Mouse (Mus musculus): ENCODE data around the gene Vopp1. TPM values are rescaled to one million over a fixed set of nuclear protein-coding genes. Genes with fewer than 3 reads are reported as not detected.
"Not testable (repeated sequence)": the region's sequence is repeated elsewhere in the genome, so short reads cannot be mapped to it uniquely, and the experiment has no call there.

The Vopp1 gene
- 16.2 and 18.4 TPM in 2 replicates for polyA plus RNA-seq (2012; rRNA removed)

- under 1% methylated on average over 87 of the region's 87 CpGs for WGBS
- H3K36me3 ChIP-seq (ENCODE audit: control insufficient read depth, insufficient read depth, low read length) = no peaks in the 10 kb centered on the region
- TF ChIP-seq CTCF (IDR thresholded peaks at IDR 0.05; ENCODE audit: borderline replicate concordance, control insufficient read depth, extremely low read depth, insufficient read depth, low read length, poor library complexity) (no peak; the same call in 1 of the 2 replicates), POLR2A (IDR thresholded peaks at IDR 0.05; ENCODE audit: control insufficient read depth, extremely low read depth, insufficient read depth, low read length, poor library complexity) (peak; percentile 66; the same call in 1 of the 2 replicates)
- peak within 1 kb of the TSS; percentile 92 for H3K4me3 ChIP-seq (ENCODE audit: control insufficient read depth, insufficient read depth, low read length)
- H3K4me1 ChIP-seq (replicated peaks; ENCODE audit: control insufficient read depth, insufficient read depth, low read length) = peaks cover 3% of the 10 kb centered on the region
- H3K27me3 ChIP-seq (ENCODE audit: control insufficient read depth, insufficient read depth, low read length) = no peaks in the 10 kb centered on the region
- peak; percentile 68 for DNase-seq
- H3K27ac ChIP-seq (ENCODE audit: control insufficient read depth, insufficient read depth, low read length) = peak within 1 kb of the TSS; percentile 30
Observed at GRCm38 (mm10) chr6:57824422-57825258, at the start of gene Vopp1. Gene Vopp1, minus strand, starts transcription at chr6:57825159.

- Histone ChIP-seq H3K4me1 (replicated peaks; ENCODE audit: control insufficient read depth, insufficient read depth, low read length) (no peaks in the 10 kb centered on the region), H3K36me3 (ENCODE audit: control insufficient read depth, insufficient read depth, low read length) (no peaks in the 10 kb centered on the region), H3K4me3 (ENCODE audit: control insufficient read depth, insufficient read depth, low read length) (no peak overlapping the region), H3K27ac (ENCODE audit: control insufficient read depth, insufficient read depth, low read length) (no peak overlapping the region), H3K27me3 (ENCODE audit: control insufficient read depth, insufficient read depth, low read length) (no peaks in the 10 kb centered on the region)
- peak; percentile 19 for DNase-seq
- no peak for TF ChIP-seq POLR2A (IDR thresholded peaks at IDR 0.05; ENCODE audit: control insufficient read depth, extremely low read depth, insufficient read depth, low read length, poor library complexity)
- TF ChIP-seq CTCF (IDR thresholded peaks at IDR 0.05; ENCODE audit: borderline replicate concordance, control insufficient read depth, extremely low read depth, insufficient read depth, low read length, poor library complexity) = no peak
- 48% methylated on average over 6 of the region's 6 CpGs for WGBS
Observed at GRCm38 (mm10) chr6:57859043-57860042, 34.4 kb upstream of the Vopp1 start.

DNA sequence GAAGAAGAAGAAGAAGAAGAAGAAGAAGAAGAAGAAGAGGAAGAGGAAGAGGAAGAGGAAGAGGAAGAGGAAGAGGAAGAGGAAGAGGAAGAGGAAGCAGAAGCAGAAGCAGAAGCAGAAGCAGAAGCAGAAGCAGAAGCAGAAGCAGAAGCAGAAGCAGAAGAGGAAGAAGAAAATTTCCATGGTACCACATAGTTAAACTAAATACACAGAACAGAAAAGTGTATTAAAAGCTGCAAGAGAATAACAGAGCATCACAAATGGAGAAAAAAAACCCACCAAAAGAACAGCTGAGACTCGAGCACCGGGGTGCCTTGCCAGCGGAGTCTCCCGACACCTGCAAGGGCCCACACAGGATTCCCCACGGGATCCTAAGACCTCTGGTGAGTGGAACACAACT lies 26.2 kb upstream of the Vopp1 start:
- not testable (repeated sequence) for H3K36me3 ChIP-seq (ENCODE audit: control insufficient read depth, insufficient read depth, low read length); H3K4me1 ChIP-seq (replicated peaks; ENCODE audit: control insufficient read depth, insufficient read depth, low read length); H3K27ac ChIP-seq (ENCODE audit: control insufficient read depth, insufficient read depth, low read length); H3K27me3 ChIP-seq (ENCODE audit: control insufficient read depth, insufficient read depth, low read length); DNase-seq; H3K4me3 ChIP-seq (ENCODE audit: control insufficient read depth, insufficient read depth, low read length)
- 96% methylated on average over 5 of the region's 5 CpGs for WGBS

DNA sequence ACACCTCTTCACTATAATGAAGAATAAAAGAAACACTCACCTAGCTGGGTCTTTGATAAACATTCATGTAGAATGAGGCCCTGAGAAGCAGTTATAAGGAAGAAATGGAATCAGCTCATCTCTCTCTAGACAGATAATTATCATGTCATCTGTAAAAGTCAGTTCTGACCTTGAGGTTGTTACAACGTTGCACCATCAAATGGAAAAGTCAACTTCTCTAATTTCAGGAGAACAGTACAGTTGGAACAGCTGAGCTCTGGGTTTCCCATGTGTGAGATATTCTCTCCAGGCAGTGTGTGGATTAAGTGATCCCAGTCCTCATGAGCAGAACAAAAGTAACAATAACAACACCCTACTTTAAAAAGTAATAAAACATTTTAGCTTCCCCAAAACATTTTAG lies 25.3 kb upstream of the Vopp1 start, which contains the start of gene Vmn1r21:
Gene Vmn1r21 (minus strand): TSS at position 58 of the 400 bp plus-strand sequence.
- Histone ChIP-seq H3K4me1 (replicated peaks; ENCODE audit: control insufficient read depth, insufficient read depth, low read length) (no peaks in the 10 kb centered on the region), H3K27me3 (ENCODE audit: control insufficient read depth, insufficient read depth, low read length) (no peaks in the 10 kb centered on the region), H3K36me3 (ENCODE audit: control insufficient read depth, insufficient read depth, low read length) (no peaks in the 10 kb centered on the region), H3K4me3 (ENCODE audit: control insufficient read depth, insufficient read depth, low read length) (no peak within 1 kb of the TSS), H3K27ac (ENCODE audit: control insufficient read depth, insufficient read depth, low read length) (no peak within 1 kb of the TSS)
- DNase-seq = no peak
- TF ChIP-seq POLR2A (IDR thresholded peaks at IDR 0.05; ENCODE audit: control insufficient read depth, extremely low read depth, insufficient read depth, low read length, poor library complexity) = no peak
- TF ChIP-seq CTCF (IDR thresholded peaks at IDR 0.05; ENCODE audit: borderline replicate concordance, control insufficient read depth, extremely low read depth, insufficient read depth, low read length, poor library complexity) = no peak
- 79% methylated on average over 1 of the region's 1 CpGs for WGBS

DNA sequence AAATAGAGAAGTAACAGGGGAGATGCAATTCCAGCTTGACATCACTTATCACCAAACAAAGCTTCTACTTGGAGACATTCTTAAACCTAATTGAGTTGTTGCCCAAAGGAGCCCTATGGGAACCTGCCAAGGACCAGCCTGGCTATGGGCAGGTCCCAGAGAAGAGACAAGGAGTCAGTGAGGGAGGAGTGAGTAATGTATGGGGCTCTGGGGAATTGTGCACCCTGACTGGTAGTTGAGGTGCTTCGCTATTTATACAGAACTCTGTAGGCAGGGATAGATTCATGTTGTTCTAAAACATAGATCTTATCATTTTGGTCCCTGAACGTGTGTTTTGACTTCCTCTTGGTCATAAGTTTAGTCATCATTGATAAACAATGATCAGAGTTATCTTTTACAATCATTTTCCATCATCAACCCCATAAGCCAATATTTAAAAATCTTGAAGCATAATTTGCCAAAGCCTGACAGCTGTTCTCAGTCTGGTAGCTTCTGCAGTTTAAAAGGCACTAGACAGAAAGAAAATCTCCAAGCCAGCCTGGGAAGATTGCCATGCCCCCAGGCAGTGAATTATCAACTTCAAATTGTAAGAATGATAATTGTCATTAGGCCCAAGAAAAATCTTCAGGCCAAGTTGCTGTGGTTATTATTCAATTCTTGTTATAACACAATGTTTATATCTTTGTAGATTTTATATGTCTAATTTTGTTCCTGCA lies 14.9 kb upstream of the Vopp1 start:
- 67% methylated on average over 2 of the region's 2 CpGs for WGBS
- no peak overlapping the region for H3K27ac ChIP-seq (ENCODE audit: control insufficient read depth, insufficient read depth, low read length)
- H3K4me3 ChIP-seq (ENCODE audit: control insufficient read depth, insufficient read depth, low read length) = no peak overlapping the region
- no peak for DNase-seq
- no peaks in the 10 kb centered on the region for H3K4me1 ChIP-seq (replicated peaks; ENCODE audit: control insufficient read depth, insufficient read depth, low read length)
- no peaks in the 10 kb centered on the region for H3K27me3 ChIP-seq (ENCODE audit: control insufficient read depth, insufficient read depth, low read length)
- H3K36me3 ChIP-seq (ENCODE audit: control insufficient read depth, insufficient read depth, low read length) = no peaks in the 10 kb centered on the region
- TF ChIP-seq POLR2A (IDR thresholded peaks at IDR 0.05; ENCODE audit: control insufficient read depth, extremely low read depth, insufficient read depth, low read length, poor library complexity) = no peak
- TF ChIP-seq CTCF (IDR thresholded peaks at IDR 0.05; ENCODE audit: borderline replicate concordance, control insufficient read depth, extremely low read depth, insufficient read depth, low read length, poor library complexity) = no peak

DNA sequence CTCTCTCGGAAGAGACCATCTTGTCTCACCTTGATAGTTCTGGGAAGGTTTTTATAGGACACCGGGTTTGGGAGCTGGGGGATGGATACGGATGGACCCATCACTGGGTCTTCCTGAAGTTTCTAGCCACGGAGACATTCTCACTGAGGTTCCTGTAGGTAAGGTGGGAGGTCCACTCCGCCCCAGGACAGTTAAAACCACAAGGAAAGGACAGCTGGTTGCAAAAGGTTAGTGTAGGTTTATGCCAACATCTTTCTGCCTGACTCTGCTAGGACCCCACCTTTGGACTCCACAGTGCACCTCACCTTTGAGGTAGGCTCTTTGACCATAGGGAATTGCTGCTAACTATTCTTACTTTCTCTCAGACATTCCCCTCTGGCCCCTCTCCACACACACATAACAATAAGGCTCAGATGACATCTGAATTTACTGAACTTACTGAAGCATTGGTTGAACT lies 328 bp upstream of the Vopp1 start:
- H3K27me3 ChIP-seq (ENCODE audit: control insufficient read depth, insufficient read depth, low read length) = no peaks in the 10 kb centered on the region
- peak overlapping the region; percentile 92 for H3K4me3 ChIP-seq (ENCODE audit: control insufficient read depth, insufficient read depth, low read length)
- TF ChIP-seq CTCF (IDR thresholded peaks at IDR 0.05; ENCODE audit: borderline replicate concordance, control insufficient read depth, extremely low read depth, insufficient read depth, low read length, poor library complexity) = no peak
- 0 out of 2 replicates have a peak, but pooled peaks have one; percentile 10 for TF ChIP-seq POLR2A (IDR thresholded peaks at IDR 0.05; ENCODE audit: control insufficient read depth, extremely low read depth, insufficient read depth, low read length, poor library complexity)
- H3K4me1 ChIP-seq (replicated peaks; ENCODE audit: control insufficient read depth, insufficient read depth, low read length) = peaks cover 3% of the 10 kb centered on the region
- no peak for DNase-seq
- no peaks in the 10 kb centered on the region for H3K36me3 ChIP-seq (ENCODE audit: control insufficient read depth, insufficient read depth, low read length)
- H3K27ac ChIP-seq (ENCODE audit: control insufficient read depth, insufficient read depth, low read length) = no peak overlapping the region
- whole genome bisulfite sequencing = 11% methylated on average over 5 of the region's 5 CpGs

Data from thymus, adult 2 months (tissue).